Mouse (Mus musculus) myocyte (in vitro differentiated cells): ENCODE measurements around the gene Fmo4. TPM values are rescaled to one million over a fixed set of nuclear protein-coding genes. Genes with fewer than 3 reads are reported as not detected.

Experiments used
- H3K27me3 ChIP-seq: one replicate; pipeline ENCODE4 v1.6.1; 2011; ENCODE audit not compliant: control insufficient read depth, insufficient read depth, insufficient read length
- H3K36me3 ChIP-seq: one replicate; pipeline ENCODE4 v1.6.1; 2011; ENCODE audit not compliant: control insufficient read depth, insufficient read depth
- H3K4me2 ChIP-seq: one replicate; pipeline ENCODE4 v1.6.1; 2011; ENCODE audit warnings: low read depth, control low read depth
- H3K4me3 ChIP-seq: one replicate; pipeline ENCODE4 v1.5.1; 2011; ENCODE audit warnings: mild to moderate bottlenecking, control low read depth, moderate library complexity
- H3K79me2 ChIP-seq: one replicate; pipeline ENCODE4 v1.6.1; 2011; ENCODE audit not compliant: control insufficient read depth, insufficient read depth
- H3ac ChIP-seq: one replicate; pipeline ENCODE4 v1.6.1; 2011; ENCODE audit not compliant: control insufficient read depth, insufficient read length
- CEBPB ChIP-seq: IDR thresholded peaks from 2 replicates; pipeline ENCODE4 v1.6.1; 2011; ENCODE audit warnings: mild to moderate bottlenecking, moderate library complexity; ENCODE audit not compliant: poor library complexity, insufficient read depth, severe bottlenecking
- E2F4 ChIP-seq: IDR thresholded peaks from one replicate; pipeline ENCODE4 v1.6.1; 2011; ENCODE audit warnings: mild to moderate bottlenecking, control low read depth, moderate library complexity; ENCODE audit not compliant: insufficient read depth
- MAX ChIP-seq: IDR thresholded peaks from one replicate; pipeline ENCODE4 v1.6.1; 2011; ENCODE audit warnings: low read depth, mild to moderate bottlenecking, control low read depth
- MYOD1 ChIP-seq, 3 experiments: IDR thresholded peaks; one replicate each; pipeline ENCODE4 v1.6.1; 2011; ENCODE audit warnings: control low read depth in 2 of 3, low read depth in 2 of 3, mild to moderate bottlenecking in 2 of 3, moderate library complexity in 1 of 3; ENCODE audit not compliant: insufficient read length in 2 of 3, control insufficient read depth in 1 of 3
- MYOG ChIP-seq, 3 experiments: IDR thresholded peaks; one replicate each; pipeline ENCODE4 v1.6.1; 2011; ENCODE audit warnings: control low read depth in 2 of 3, low read depth in 2 of 3, mild to moderate bottlenecking in 2 of 3; ENCODE audit not compliant: insufficient read length in 2 of 3, control insufficient read depth in 1 of 3, insufficient read depth in 1 of 3
- POLR2A ChIP-seq: IDR thresholded peaks from one replicate; pipeline ENCODE4 v1.6.1; 2011; ENCODE audit warnings: low read depth, mild to moderate bottlenecking, control low read depth, moderate library complexity; ENCODE audit not compliant: insufficient read length
- POLR2AphosphoS2 ChIP-seq: IDR thresholded peaks from one replicate; pipeline ENCODE4 v1.6.1; 2011; ENCODE audit warnings: low read depth, control low read depth; ENCODE audit not compliant: insufficient read length
- REST ChIP-seq: IDR thresholded peaks from one replicate; pipeline ENCODE4 v1.6.1; 2011; ENCODE audit warnings: mild to moderate bottlenecking, control low read depth, moderate library complexity; ENCODE audit not compliant: insufficient read depth, insufficient read length
- SRF ChIP-seq: IDR thresholded peaks from one replicate; pipeline ENCODE4 v1.6.1; 2011; ENCODE audit warnings: low read depth; ENCODE audit not compliant: control insufficient read depth, insufficient read length
- TCF12 ChIP-seq: IDR thresholded peaks from one replicate; pipeline ENCODE4 v1.6.1; 2011; ENCODE audit warnings: mild to moderate bottlenecking, control low read depth; ENCODE audit not compliant: poor library complexity, insufficient read depth, severe bottlenecking
- TCF3 ChIP-seq: IDR thresholded peaks from one replicate; pipeline ENCODE4 v1.6.1; 2011; ENCODE audit warnings: low read depth, control low read depth; ENCODE audit not compliant: insufficient read length
- USF1 ChIP-seq: IDR thresholded peaks from one replicate; pipeline ENCODE4 v1.6.1; 2011; ENCODE audit warnings: low read depth, mild to moderate bottlenecking, control low read depth, moderate library complexity
- polyA plus RNA-seq: library from polyadenylated mRNA; unstranded; fragments of >200 nt; fragmentation: generic; extraction: Trizol; gene quantifications from one replicate; pipeline ENCODE4 v1.2.1, GENCODE M21; 2012; ENCODE audit warnings: missing spikeins

The Fmo4 gene
- polyA plus RNA-seq, 1 experiment: not detected

DNA sequence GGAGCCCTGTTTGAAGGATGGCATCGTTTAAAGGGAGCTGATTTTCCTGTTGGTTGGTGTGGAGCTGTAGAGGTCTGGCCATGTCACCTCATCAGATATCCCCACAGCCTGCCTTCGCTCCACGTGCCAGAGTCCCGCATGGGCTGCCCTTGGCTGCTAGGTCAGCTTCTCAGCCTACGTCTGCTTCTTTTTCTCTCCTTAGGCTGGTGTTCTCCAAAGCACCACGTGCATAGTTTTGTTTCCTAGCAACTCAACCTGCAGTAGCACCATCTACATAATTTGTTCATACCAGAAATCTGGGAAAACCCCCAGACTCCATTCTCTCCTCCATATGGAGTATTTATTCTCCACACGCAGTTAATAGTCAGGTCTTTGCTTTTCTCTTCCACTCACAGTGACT lies 64.2 kb downstream of the Fmo4 start:
- H3K4me2 ChIP-seq: no peak overlapping the region
- H3K4me3 ChIP-seq: no peak overlapping the region
- H3K79me2 ChIP-seq: no peaks in the 10 kb centered on the region
- no peaks in the 10 kb centered on the region for H3K27me3 ChIP-seq
- no peak overlapping the region for H3ac ChIP-seq
- no peaks in the 10 kb centered on the region for H3K36me3 ChIP-seq
- TF ChIP-seq MYOG (IDR thresholded peaks at IDR 0.05; ENCODE audit: control insufficient read depth in 1 of 3, insufficient read depth in 1 of 3, insufficient read length in 2 of 3, low read depth in 2 of 3) (no peak), MAX (no peak), POLR2A (no peak), REST (no peak), USF1 (no peak), CEBPB (no peak), POLR2AphosphoS2 (no peak), TCF3 (no peak), TCF12 (no peak)

- no peaks in the 10 kb centered on the region for H3K79me2 ChIP-seq
- no peak overlapping the region for H3K4me2 ChIP-seq
- H3K27me3 ChIP-seq: no peaks in the 10 kb centered on the region
- no peak overlapping the region for H3K4me3 ChIP-seq
- H3ac ChIP-seq: no peak overlapping the region
- TF ChIP-seq TCF12: no peak
- TF ChIP-seq MYOG (IDR thresholded peaks at IDR 0.05; ENCODE audit: control insufficient read depth in 1 of 3, insufficient read depth in 1 of 3, insufficient read length in 2 of 3, low read depth in 2 of 3): no peak
- TF ChIP-seq MYOD1 (IDR thresholded peaks at IDR 0.05; ENCODE audit: control insufficient read depth in 1 of 3, insufficient read length in 2 of 3, low read depth in 2 of 3): no peak
- TF ChIP-seq POLR2AphosphoS2: no peak
- TF ChIP-seq REST: no peak
- no peak for TF ChIP-seq E2F4
- no peak for TF ChIP-seq CEBPB
- no peak for TF ChIP-seq POLR2A
- no peak for TF ChIP-seq USF1
- no peak for TF ChIP-seq MAX
- TF ChIP-seq SRF: no peak
- no peak for TF ChIP-seq TCF3
- H3K36me3 ChIP-seq: no peaks in the 10 kb centered on the region
Observed at GRCm38 (mm10) chr1:162748761-162749160, 65.0 kb downstream of the Fmo4 start.

Other genes starting within 250 kb of the Fmo4 start
- gene Vamp4, start 243.5 kb downstream of the Fmo4 start, polyA plus RNA-seq: 14.6 TPM
- gene Myoc, start 174.8 kb downstream of the Fmo4 start, polyA plus RNA-seq: not detected
- not detected for gene Myocos, start 155.8 kb downstream of the Fmo4 start, polyA plus RNA-seq
- 24.1 TPM for gene Prrc2c, start 73.4 kb downstream of the Fmo4 start, polyA plus RNA-seq
- 5.0 TPM for gene Fmo1, start 52.6 kb upstream of the Fmo4 start, polyA plus RNA-seq
- not detected for gene Fmo2, start 84.8 kb upstream of the Fmo4 start, polyA plus RNA-seq
- not detected for gene Fmo6, start 123.5 kb upstream of the Fmo4 start, polyA plus RNA-seq
- not detected for gene Fmo3, start 170.6 kb upstream of the Fmo4 start, polyA plus RNA-seq